Mouse (Mus musculus): ENCODE data around the gene Pkp4. TPM values are rescaled to one million over a fixed set of nuclear protein-coding genes. Genes with fewer than 3 reads are reported as not detected.
A peak's percentile ranks its signal among the peaks of the same experiment; 100 is the strongest.

Pkp4 gene
- polyA plus RNA-seq, 1 experiment from 2014 or later, result 30.4 TPM

DNA sequence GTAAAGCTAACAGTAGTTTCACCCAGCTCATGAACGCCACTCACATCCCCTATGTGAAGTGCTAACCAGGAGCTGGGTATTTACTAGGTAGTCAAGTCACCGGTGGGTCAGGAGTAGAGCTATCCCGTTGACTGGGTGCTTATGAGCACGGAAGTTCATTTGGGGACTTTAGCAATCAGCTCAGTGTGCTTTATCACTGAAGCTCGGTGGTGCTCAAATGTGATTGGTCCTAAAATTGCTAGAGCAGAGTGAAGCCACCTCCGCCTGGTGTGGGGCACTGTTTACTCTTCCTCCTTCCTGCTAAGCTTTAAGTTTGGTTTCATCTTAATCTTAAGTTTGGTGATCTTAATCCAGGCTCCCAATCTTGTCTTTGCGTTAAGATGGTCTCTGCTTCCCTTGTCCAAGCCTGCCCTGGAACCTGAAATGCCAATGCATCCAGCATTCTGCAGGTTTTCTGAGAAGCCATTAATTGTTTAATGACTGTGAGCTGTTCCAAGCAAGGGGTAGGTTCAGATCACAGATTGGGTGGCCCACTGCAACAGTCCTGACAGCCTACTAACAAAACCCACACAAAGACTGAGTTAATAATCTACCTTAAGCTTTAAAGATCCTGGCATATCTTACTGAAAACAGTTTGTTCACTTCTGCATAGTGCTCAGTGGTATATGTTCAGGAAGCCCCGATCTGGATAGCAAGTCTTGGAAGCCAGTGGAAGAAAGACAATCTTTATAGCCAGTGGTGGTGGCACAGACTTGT is 67.0 kb downstream of the Pkp4 start:
- Histone ChIP-seq H3K4me3 (replicated peaks) (no peak overlapping the region), H3K9ac (no peak overlapping the region), H3K4me2 (no peak overlapping the region), H3K27ac (no peak overlapping the region), H3K9me3 (no peaks in the 10 kb centered on the region), H3K36me3 (0 out of 2 replicates have a peak, but pooled peaks cover 4% of the 10 kb centered on the region), H3K4me1 (no peaks in the 10 kb centered on the region; the same call in 1 of the 2 replicates), H3K27me3 (replicated peaks) (no peaks in the 10 kb centered on the region)
- 72% methylated on average over 8 of the region's 8 CpGs for WGBS
- peak; percentile 43; the same call in 1 of the 2 replicates for ATAC-seq (ENCODE audit: insufficient read depth, low FRiP score, low read depth)

GRCm38 (mm10) chr2:59229250-59229895 is 68.7 kb downstream of the Pkp4 start:
- Histone ChIP-seq H3K36me3 (0 out of 2 replicates have a peak, but pooled peaks cover 4% of the 10 kb centered on the region), H3K9me3 (no peaks in the 10 kb centered on the region), H3K4me2 (no peak overlapping the region), H3K9ac (no peak overlapping the region), H3K4me3 (replicated peaks) (no peak overlapping the region), H3K4me1 (no peaks in the 10 kb centered on the region; the same call in 1 of the 2 replicates), H3K27me3 (replicated peaks) (no peaks in the 10 kb centered on the region), H3K27ac (no peak overlapping the region)
- 86% methylated on average over 11 of the region's 11 CpGs for WGBS
- no peak for ATAC-seq (ENCODE audit: insufficient read depth, low FRiP score, low read depth)

- 62% methylated on average over 9 of the region's 9 CpGs for WGBS
- peak; percentile 66; the same call in 1 of the 2 replicates for ATAC-seq (ENCODE audit: insufficient read depth, low FRiP score, low read depth)
Measured at GRCm38 (mm10) chr2:59230656-59231055, 70.0 kb downstream of the Pkp4 start.

DNA sequence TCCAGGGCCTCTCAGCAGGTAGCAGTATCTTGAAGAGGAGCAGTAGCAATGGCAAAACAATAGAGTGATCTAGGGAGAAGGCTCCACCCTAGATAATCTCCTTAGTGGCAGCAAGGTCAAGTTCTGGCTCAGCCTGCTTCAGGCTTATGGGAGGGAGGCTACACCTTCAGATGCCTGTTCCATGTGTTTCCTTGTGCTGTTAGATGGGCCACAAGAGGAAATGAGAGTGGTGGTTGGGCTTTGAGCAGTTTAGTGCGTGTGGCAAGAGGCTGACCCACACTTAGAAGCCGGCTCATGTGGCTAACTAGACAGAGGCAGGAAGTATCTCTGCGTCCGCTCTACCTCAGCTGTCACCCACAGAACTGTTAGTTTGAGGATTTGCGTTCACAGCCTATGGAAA is 70.9 kb downstream of the Pkp4 start:
- Histone ChIP-seq H3K4me3 (replicated peaks) (no peak overlapping the region), H3K27ac (no peak overlapping the region), H3K9me3 (no peaks in the 10 kb centered on the region), H3K36me3 (0 out of 2 replicates have a peak, but pooled peaks cover 4% of the 10 kb centered on the region), H3K4me2 (no peak overlapping the region), H3K4me1 (no peaks in the 10 kb centered on the region; the same call in 1 of the 2 replicates), H3K9ac (no peak overlapping the region), H3K27me3 (replicated peaks) (no peaks in the 10 kb centered on the region)
- WGBS, result 84% methylated on average over 5 of the region's 5 CpGs
- ATAC-seq (ENCODE audit: insufficient read depth, low FRiP score, low read depth), result no peak

More at GRCm38 (mm10) chr2:59230656-59231055, 70.0 kb downstream of the Pkp4 start:
- H3K4me2 ChIP-seq, result no peak overlapping the region
- H3K27me3 ChIP-seq (replicated peaks), result no peaks in the 10 kb centered on the region
- H3K4me1 ChIP-seq, result no peaks in the 10 kb centered on the region; the same call in 1 of the 2 replicates
- no peaks in the 10 kb centered on the region for H3K9me3 ChIP-seq
- no peak overlapping the region for H3K4me3 ChIP-seq (replicated peaks)
- no peak overlapping the region for H3K27ac ChIP-seq
- H3K36me3 ChIP-seq, result 0 out of 2 replicates have a peak, but pooled peaks cover 4% of the 10 kb centered on the region
- H3K9ac ChIP-seq, result no peak overlapping the region

DNA sequence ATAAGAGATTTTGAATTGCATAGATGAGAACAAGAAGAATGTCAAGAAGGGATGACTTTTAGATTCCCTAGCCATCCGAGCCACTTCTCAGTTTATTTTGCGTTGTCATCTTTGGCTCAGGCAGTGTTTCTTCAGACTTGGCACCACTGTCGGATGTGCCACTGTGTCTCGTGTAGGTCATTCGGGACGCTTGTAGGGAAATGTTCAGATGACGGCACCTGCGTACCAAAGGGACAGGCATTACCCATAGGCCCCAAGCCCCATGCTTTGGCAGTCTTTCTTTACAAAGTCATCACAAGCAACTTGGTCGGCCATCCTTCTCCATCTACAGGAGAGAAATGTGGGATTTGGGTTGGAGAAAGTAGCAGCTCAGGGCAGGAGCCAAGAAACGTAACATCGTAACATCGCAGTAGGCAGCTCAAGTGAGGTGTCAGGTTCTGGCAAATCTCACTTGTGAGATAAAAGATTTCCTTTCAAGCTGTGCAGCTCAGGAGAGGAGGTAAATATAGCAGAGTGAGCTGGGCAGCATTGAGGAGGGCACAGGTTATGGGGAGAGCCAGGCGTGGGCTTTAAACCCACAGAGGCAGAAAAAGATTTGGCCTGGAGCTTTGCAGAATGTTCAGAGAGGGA is 72.8 kb downstream of the Pkp4 start:
- Histone ChIP-seq H3K27ac (no peak overlapping the region), H3K9ac (no peak overlapping the region), H3K4me2 (no peak overlapping the region), H3K4me1 (no peaks in the 10 kb centered on the region; the same call in 1 of the 2 replicates), H3K9me3 (no peaks in the 10 kb centered on the region), H3K36me3 (0 out of 2 replicates have a peak, but pooled peaks cover 4% of the 10 kb centered on the region), H3K27me3 (replicated peaks) (no peaks in the 10 kb centered on the region), H3K4me3 (replicated peaks) (no peak overlapping the region)
- 83% methylated on average over 13 of the region's 13 CpGs for WGBS
- no peak for ATAC-seq (ENCODE audit: insufficient read depth, low FRiP score, low read depth)

GRCm38 (mm10) chr2:59233936-59234335 is 73.3 kb downstream of the Pkp4 start:
- Histone ChIP-seq H3K36me3 (0 out of 2 replicates have a peak, but pooled peaks cover 4% of the 10 kb centered on the region), H3K9me3 (no peaks in the 10 kb centered on the region), H3K9ac (no peak overlapping the region), H3K27ac (no peak overlapping the region), H3K4me2 (no peak overlapping the region), H3K4me3 (replicated peaks) (no peak overlapping the region), H3K4me1 (no peaks in the 10 kb centered on the region; the same call in 1 of the 2 replicates), H3K27me3 (replicated peaks) (no peaks in the 10 kb centered on the region)
- WGBS, result 91% methylated on average over 5 of the region's 5 CpGs
- no peak for ATAC-seq (ENCODE audit: insufficient read depth, low FRiP score, low read depth)

- H3K4me1 ChIP-seq, result no peaks in the 10 kb centered on the region
- H3K27me3 ChIP-seq (replicated peaks), result no peaks in the 10 kb centered on the region
- no peak overlapping the region for H3K4me2 ChIP-seq
- ATAC-seq (ENCODE audit: insufficient read depth, low FRiP score, low read depth), result no peak
- H3K36me3 ChIP-seq, result 0 out of 2 replicates have a peak, but pooled peaks cover 4% of the 10 kb centered on the region
- H3K4me3 ChIP-seq (replicated peaks), result no peak overlapping the region
- H3K9me3 ChIP-seq, result no peaks in the 10 kb centered on the region
- no peak overlapping the region for H3K9ac ChIP-seq
- WGBS, result 90% methylated on average over 5 of the region's 5 CpGs
- no peak overlapping the region for H3K27ac ChIP-seq
Measured at GRCm38 (mm10) chr2:59234537-59234936, 73.9 kb downstream of the Pkp4 start.

DNA sequence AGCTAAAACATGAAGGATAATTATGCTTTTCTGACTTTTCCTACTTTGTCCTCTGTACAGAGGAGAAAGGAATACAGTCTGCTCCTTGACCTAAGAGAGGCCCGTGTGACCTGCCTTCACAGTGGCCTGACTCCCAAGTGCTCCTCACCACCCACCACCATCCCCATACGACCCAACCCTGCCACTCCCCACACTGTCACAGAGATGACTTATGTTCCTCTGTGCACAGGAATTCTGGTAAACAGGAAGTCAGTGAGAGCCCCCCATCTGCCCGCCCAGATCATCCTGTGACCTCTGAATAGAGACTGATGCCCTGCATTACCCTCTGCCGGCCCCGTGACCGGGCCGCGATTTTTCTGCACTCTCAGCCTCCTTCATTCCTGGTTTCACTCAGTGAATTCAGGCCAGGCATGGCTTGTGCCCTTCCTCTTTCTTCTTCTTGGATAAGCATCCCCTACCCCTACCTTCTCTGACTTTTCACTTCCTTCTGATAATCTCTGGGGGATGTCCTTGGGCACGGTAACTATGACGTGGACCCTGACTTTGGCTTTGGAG is 79.3 kb downstream of the Pkp4 start:
- Histone ChIP-seq H3K4me3 (replicated peaks) (no peak overlapping the region), H3K36me3 (no peaks in the 10 kb centered on the region), H3K9me3 (no peaks in the 10 kb centered on the region), H3K27me3 (replicated peaks) (no peaks in the 10 kb centered on the region), H3K4me1 (no peaks in the 10 kb centered on the region), H3K9ac (no peak overlapping the region), H3K4me2 (no peak overlapping the region), H3K27ac (no peak overlapping the region)
- ATAC-seq (ENCODE audit: insufficient read depth, low FRiP score, low read depth), result no peak
- 68% methylated on average over 10 of the region's 10 CpGs for WGBS

DNA sequence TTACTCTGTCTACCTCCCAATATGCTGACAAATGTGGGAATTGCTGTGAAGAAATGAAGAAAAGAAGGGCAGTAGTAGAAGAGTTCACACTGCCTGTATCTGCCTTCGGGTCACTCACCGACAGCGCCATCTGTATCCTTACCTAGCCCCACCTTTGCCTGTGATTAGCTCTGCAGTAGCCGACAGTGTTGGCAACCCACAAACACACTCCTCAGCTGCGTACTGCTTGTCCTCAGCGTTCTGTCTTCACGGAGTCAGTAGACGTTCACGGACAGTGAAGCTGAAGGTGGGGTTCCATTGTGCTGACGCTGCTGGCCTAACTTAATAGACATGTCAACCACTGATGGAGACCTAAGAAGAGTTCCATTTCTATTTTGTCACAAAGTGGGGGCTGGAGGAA is 81.5 kb downstream of the Pkp4 start:
- Histone ChIP-seq H3K4me2 (no peak overlapping the region), H3K36me3 (no peaks in the 10 kb centered on the region), H3K9ac (no peak overlapping the region), H3K4me3 (replicated peaks) (no peak overlapping the region), H3K27ac (no peak overlapping the region), H3K9me3 (no peaks in the 10 kb centered on the region), H3K27me3 (replicated peaks) (no peaks in the 10 kb centered on the region), H3K4me1 (no peaks in the 10 kb centered on the region)
- 89% methylated on average over 10 of the region's 10 CpGs for WGBS
- no peak for ATAC-seq (ENCODE audit: insufficient read depth, low FRiP score, low read depth)

- Histone ChIP-seq H3K9ac (no peak overlapping the region), H3K27me3 (replicated peaks) (no peaks in the 10 kb centered on the region), H3K36me3 (no peaks in the 10 kb centered on the region), H3K9me3 (no peaks in the 10 kb centered on the region), H3K4me2 (no peak overlapping the region), H3K27ac (no peak overlapping the region), H3K4me1 (no peaks in the 10 kb centered on the region), H3K4me3 (replicated peaks) (no peak overlapping the region)
- ATAC-seq (ENCODE audit: insufficient read depth, low FRiP score, low read depth), result no peak
- 91% methylated on average over 12 of the region's 12 CpGs for WGBS
Measured at GRCm38 (mm10) chr2:59244273-59245097, 83.8 kb downstream of the Pkp4 start.

- no peaks in the 10 kb centered on the region for H3K36me3 ChIP-seq
- WGBS, result 85% methylated on average over 3 of the region's 3 CpGs
- no peak overlapping the region for H3K27ac ChIP-seq
- ATAC-seq (ENCODE audit: insufficient read depth, low FRiP score, low read depth), result no peak
- H3K27me3 ChIP-seq (replicated peaks), result no peaks in the 10 kb centered on the region
- H3K4me2 ChIP-seq, result no peak overlapping the region
- no peak overlapping the region for H3K4me3 ChIP-seq (replicated peaks)
- no peaks in the 10 kb centered on the region for H3K9me3 ChIP-seq
- no peaks in the 10 kb centered on the region for H3K4me1 ChIP-seq
- no peak overlapping the region for H3K9ac ChIP-seq
Measured at GRCm38 (mm10) chr2:59245098-59245388, 84.4 kb downstream of the Pkp4 start.

Measured in stomach, embryonic 15.5 days (tissue).